Mouse (Mus musculus): ENCODE data around the gene Clec2i. TPM values are rescaled to one million over a fixed set of nuclear protein-coding genes. Genes with fewer than 3 reads are reported as not detected.
A peak's percentile ranks its signal among the peaks of the same experiment; 100 is the strongest.

Clec2i gene
- polyA plus RNA-seq, 1 experiment from 2014 or later: not detected

DNA sequence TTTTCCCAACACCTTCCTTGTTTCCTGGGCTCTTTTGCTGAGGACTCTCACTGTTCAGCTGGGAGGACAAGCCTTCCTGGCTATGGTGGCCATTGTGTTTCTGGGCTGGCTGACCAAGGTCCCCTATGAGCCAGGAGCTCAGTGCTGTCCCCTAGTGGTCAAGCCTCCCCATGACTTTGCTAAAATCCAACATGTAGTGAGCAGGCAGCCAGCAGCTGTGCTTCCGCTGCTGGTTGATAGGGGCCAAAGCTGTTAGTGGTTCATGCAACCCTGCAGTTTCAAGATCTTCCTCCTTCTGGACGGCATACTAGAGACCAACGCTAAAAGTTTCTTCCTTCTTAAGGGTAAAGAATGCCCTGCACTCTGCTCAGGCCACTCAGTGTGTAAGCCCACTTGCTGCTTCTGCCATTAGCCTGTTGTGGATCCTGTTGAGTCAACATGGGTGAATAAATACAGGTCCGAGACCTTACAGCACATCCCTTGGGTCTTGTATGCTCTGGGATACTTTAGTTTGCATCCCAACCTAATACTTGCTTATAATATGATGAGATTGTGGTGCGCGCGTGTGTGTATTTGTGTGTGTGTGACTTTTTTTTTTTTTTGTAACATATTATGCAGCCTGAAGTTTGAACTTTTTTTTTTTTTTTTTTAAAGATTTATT, 41.9 kb upstream of the Clec2i start:
- 0 out of 2 replicates have a peak overlapping the region, but pooled peaks have one; percentile 6 for H3K4me2 ChIP-seq (replicated peaks)
- WGBS: 28% methylated on average over 7 of the region's 7 CpGs
- peak overlapping the region; percentile 13; the same call in 1 of the 2 replicates for H3K27ac ChIP-seq
- no peaks in the 10 kb centered on the region for H3K9me3 ChIP-seq (replicated peaks)
- no peak overlapping the region for H3K9ac ChIP-seq
- H3K27me3 ChIP-seq: no peaks in the 10 kb centered on the region
- H3K4me1 ChIP-seq: peaks cover 10% of the 10 kb centered on the region
- no peaks in the 10 kb centered on the region for H3K36me3 ChIP-seq
- H3K4me3 ChIP-seq: no peak overlapping the region
- ATAC-seq (ENCODE audit: low FRiP score): peak; percentile 1; the same call in 1 of the 2 replicates

GRCm38 (mm10) chr6:128845998-128846542, 41.3 kb upstream of the Clec2i start:
- Histone ChIP-seq H3K4me2 (replicated peaks) (no peak overlapping the region), H3K4me3 (no peak overlapping the region), H3K27me3 (no peaks in the 10 kb centered on the region), H3K9ac (no peak overlapping the region), H3K36me3 (no peaks in the 10 kb centered on the region), H3K27ac (no peak overlapping the region), H3K4me1 (peaks cover 10% of the 10 kb centered on the region), H3K9me3 (replicated peaks) (no peaks in the 10 kb centered on the region)
- WGBS: 48% methylated on average over 9 of the region's 9 CpGs
- ATAC-seq (ENCODE audit: low FRiP score): no peak

- Histone ChIP-seq H3K4me1 (peaks cover 3% of the 10 kb centered on the region), H3K4me3 (no peak overlapping the region), H3K4me2 (replicated peaks) (no peak overlapping the region), H3K27ac (no peak overlapping the region), H3K9me3 (replicated peaks) (no peaks in the 10 kb centered on the region), H3K36me3 (no peaks in the 10 kb centered on the region), H3K27me3 (no peaks in the 10 kb centered on the region), H3K9ac (no peak overlapping the region)
- 95% methylated on average over 4 of the region's 4 CpGs for whole genome bisulfite sequencing
- no peak for ATAC-seq (ENCODE audit: low FRiP score)
Observed at GRCm38 (mm10) chr6:128847401-128847800, 40.0 kb upstream of the Clec2i start.

DNA sequence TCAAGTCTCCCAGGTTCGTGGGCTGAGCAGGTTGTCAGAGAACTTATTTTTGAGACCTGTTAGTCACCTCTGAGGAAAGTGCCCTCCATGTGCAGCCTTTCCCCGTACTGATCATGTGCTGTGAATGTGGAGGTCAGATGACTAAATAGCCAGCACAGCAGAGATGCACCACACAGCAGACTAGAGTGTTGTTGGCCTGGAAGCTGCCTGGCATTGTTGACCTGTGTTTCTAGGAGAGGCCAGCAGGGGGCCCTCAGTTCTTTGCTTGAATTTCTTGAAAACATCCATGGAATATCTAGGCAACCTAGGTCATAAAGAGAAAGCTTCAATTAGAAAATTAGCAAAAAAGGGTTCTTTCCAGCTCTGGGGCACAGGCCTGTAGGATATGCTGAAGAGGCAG, 37.5 kb upstream of the Clec2i start:
- Histone ChIP-seq H3K27ac (no peak overlapping the region), H3K9ac (no peak overlapping the region), H3K4me3 (no peak overlapping the region), H3K36me3 (no peaks in the 10 kb centered on the region), H3K4me2 (replicated peaks) (no peak overlapping the region), H3K27me3 (no peaks in the 10 kb centered on the region), H3K4me1 (no peaks in the 10 kb centered on the region), H3K9me3 (replicated peaks) (no peaks in the 10 kb centered on the region)
- no peak for ATAC-seq (ENCODE audit: low FRiP score)
- WGBS: 61% methylated on average over 2 of the region's 2 CpGs

GRCm38 (mm10) chr6:128850671-128851070, 36.7 kb upstream of the Clec2i start:
- H3K36me3 ChIP-seq: no peaks in the 10 kb centered on the region
- H3K9me3 ChIP-seq (replicated peaks): no peaks in the 10 kb centered on the region
- H3K27ac ChIP-seq: no peak overlapping the region
- no peak overlapping the region for H3K9ac ChIP-seq
- ATAC-seq (ENCODE audit: low FRiP score): no peak
- no peaks in the 10 kb centered on the region for H3K27me3 ChIP-seq
- H3K4me2 ChIP-seq (replicated peaks): no peak overlapping the region
- 83% methylated on average over 2 of the region's 2 CpGs for WGBS
- H3K4me1 ChIP-seq: no peaks in the 10 kb centered on the region
- H3K4me3 ChIP-seq: no peak overlapping the region

- no peak overlapping the region for H3K4me3 ChIP-seq
- WGBS: 92% methylated on average over 2 of the region's 2 CpGs
Observed at GRCm38 (mm10) chr6:128851151-128851550, 36.2 kb upstream of the Clec2i start.

DNA sequence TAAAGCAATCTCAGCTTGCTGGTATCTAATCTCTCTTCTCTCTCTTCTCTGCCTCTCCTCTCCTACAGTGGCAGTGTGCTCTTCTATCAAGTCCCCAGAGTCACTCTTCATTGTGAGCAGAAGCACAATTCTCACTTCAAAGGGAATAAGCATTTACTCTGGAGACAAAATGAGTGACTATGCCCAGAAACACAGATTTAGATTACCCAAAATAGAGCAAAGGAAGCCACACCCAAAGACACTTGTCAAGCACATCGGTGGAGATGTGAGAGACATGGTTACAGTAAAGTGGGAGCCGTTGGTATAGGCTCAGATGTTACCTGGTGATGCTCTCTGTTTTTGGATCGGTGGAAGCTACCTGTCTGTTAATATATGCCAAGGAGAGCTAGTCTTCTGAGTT, 34.6 kb upstream of the Clec2i start:
- ATAC-seq (ENCODE audit: low FRiP score): no peak
- Histone ChIP-seq H3K4me3 (no peak overlapping the region), H3K9ac (no peak overlapping the region), H3K4me1 (no peaks in the 10 kb centered on the region), H3K4me2 (replicated peaks) (no peak overlapping the region), H3K36me3 (no peaks in the 10 kb centered on the region), H3K27me3 (no peaks in the 10 kb centered on the region), H3K9me3 (replicated peaks) (no peaks in the 10 kb centered on the region), H3K27ac (no peak overlapping the region)
- WGBS: 89% methylated on average over 3 of the region's 3 CpGs

More at GRCm38 (mm10) chr6:128851151-128851550, 36.2 kb upstream of the Clec2i start:
- no peak for ATAC-seq (ENCODE audit: low FRiP score)
- Histone ChIP-seq H3K4me1 (no peaks in the 10 kb centered on the region), H3K27ac (no peak overlapping the region), H3K4me2 (replicated peaks) (no peak overlapping the region), H3K9ac (no peak overlapping the region), H3K27me3 (no peaks in the 10 kb centered on the region), H3K36me3 (no peaks in the 10 kb centered on the region), H3K9me3 (replicated peaks) (no peaks in the 10 kb centered on the region)

DNA sequence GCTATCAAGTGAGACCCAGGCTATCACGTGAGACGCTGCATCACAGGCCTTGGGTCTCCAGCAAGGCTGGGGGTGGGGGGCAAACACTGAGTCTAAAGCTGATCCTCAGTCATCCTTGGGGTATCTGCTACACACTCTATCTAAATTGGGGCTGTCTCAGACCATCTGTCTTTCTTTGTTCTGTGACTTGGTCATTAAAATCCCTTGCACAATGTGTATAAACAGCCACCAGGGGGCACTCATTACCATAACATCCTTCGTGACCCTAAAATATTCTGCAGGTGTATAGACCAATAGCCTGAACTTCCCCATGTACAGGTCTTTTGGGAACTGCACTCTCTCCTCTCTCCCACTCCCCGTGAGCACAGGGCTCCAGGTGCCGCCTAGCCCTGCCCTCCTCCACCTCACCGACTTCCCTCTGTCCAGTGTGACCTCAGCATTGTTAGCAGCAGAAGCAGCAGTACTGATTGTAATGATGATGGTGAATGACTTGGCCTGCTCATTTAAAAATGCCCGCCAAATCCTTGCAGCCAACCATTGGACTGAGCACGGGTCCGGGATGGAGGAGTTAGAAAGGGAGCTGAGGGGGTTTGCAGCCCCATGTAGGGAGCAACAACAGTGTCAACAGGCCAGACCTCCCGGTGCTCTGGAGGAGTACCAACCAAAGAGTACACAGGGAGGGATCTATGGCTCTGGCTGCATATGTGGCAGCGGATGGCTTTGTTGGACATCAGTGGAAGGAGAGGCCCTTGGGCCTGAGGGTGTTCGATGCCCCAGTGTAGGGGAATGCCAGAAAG, 33.2 kb upstream of the Clec2i start:
- H3K4me3 ChIP-seq: no peak overlapping the region
- 0 out of 2 replicates have a peak overlapping the region, but pooled peaks have one; percentile 3 for H3K4me2 ChIP-seq (replicated peaks)
- no peak overlapping the region for H3K27ac ChIP-seq
- H3K4me1 ChIP-seq: no peaks in the 10 kb centered on the region
- no peaks in the 10 kb centered on the region for H3K27me3 ChIP-seq
- no peaks in the 10 kb centered on the region for H3K9me3 ChIP-seq (replicated peaks)
- no peaks in the 10 kb centered on the region for H3K36me3 ChIP-seq
- H3K9ac ChIP-seq: no peak overlapping the region
- ATAC-seq (ENCODE audit: low FRiP score): peak; percentile 71
- WGBS: 40% methylated on average over 12 of the region's 12 CpGs

DNA sequence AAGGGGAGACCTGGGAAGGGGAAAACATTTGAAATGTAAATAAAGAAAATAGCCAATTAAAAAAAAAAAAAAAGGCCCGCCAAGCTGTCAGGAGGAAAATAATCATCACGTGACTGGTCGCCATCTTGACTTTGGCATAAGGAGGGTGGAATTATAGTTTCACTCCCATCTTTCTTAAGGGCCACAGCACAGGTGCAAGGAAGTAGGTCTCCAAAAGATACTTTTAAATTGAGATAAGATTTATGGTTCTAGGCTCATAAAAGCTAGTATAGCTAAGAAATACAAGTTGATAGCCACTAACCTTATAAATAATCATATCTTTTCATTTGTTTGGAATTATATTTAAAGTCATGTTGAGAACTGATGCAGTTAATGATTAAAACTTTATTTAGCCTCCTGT, 32.5 kb upstream of the Clec2i start:
- Histone ChIP-seq H3K9ac (no peak overlapping the region), H3K4me2 (replicated peaks) (no peak overlapping the region), H3K27ac (no peak overlapping the region), H3K4me3 (no peak overlapping the region), H3K4me1 (no peaks in the 10 kb centered on the region), H3K36me3 (no peaks in the 10 kb centered on the region), H3K27me3 (no peaks in the 10 kb centered on the region), H3K9me3 (replicated peaks) (no peaks in the 10 kb centered on the region)
- WGBS: 85% methylated on average over 3 of the region's 3 CpGs
- no peak for ATAC-seq (ENCODE audit: low FRiP score)

GRCm38 (mm10) chr6:128855477-128855876, 31.9 kb upstream of the Clec2i start:
- no peak overlapping the region for H3K4me2 ChIP-seq (replicated peaks)
- H3K4me1 ChIP-seq: no peaks in the 10 kb centered on the region
- H3K27ac ChIP-seq: no peak overlapping the region
- no peak overlapping the region for H3K9ac ChIP-seq
- WGBS: 80% methylated on average over 1 of the region's 1 CpGs
- no peak overlapping the region for H3K4me3 ChIP-seq
- H3K9me3 ChIP-seq (replicated peaks): no peaks in the 10 kb centered on the region
- no peaks in the 10 kb centered on the region for H3K36me3 ChIP-seq
- ATAC-seq (ENCODE audit: low FRiP score): no peak
- H3K27me3 ChIP-seq: no peaks in the 10 kb centered on the region

- no peaks in the 10 kb centered on the region for H3K9me3 ChIP-seq (replicated peaks)
- no peak overlapping the region for H3K27ac ChIP-seq
- no peaks in the 10 kb centered on the region for H3K27me3 ChIP-seq
- no peaks in the 10 kb centered on the region for H3K4me1 ChIP-seq
- no peaks in the 10 kb centered on the region for H3K36me3 ChIP-seq
- H3K4me2 ChIP-seq (replicated peaks): no peak overlapping the region
- peak; percentile 49; the same call in 1 of the 2 replicates for ATAC-seq (ENCODE audit: low FRiP score)
- WGBS: 65% methylated on average over 5 of the region's 5 CpGs
- H3K9ac ChIP-seq: no peak overlapping the region
- no peak overlapping the region for H3K4me3 ChIP-seq
Observed at GRCm38 (mm10) chr6:128856250-128856649, 31.1 kb upstream of the Clec2i start.

DNA sequence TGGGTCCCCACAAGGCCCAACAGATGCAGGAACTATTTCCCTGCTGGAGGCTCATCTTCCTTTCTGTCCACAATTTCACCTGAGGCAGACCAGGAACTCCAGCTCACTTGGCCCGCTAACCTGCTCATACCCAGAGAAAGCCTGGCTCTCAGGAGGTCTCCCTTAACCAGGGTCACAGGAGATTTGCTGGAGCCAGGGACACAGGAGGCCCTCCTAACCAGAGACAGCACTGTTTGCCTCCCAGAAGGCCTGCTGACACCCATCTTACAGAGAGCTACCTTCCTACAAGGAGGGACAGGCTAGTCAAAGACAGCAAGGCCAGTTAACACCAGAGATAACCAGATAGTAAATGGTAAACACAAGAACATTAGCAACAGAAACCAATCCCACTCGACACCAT, 29.4 kb upstream of the Clec2i start:
- WGBS: 88% methylated on average over 2 of the region's 2 CpGs
- Histone ChIP-seq H3K9ac (no peak overlapping the region), H3K9me3 (replicated peaks) (no peaks in the 10 kb centered on the region), H3K36me3 (no peaks in the 10 kb centered on the region), H3K27me3 (no peaks in the 10 kb centered on the region), H3K4me1 (no peaks in the 10 kb centered on the region), H3K27ac (no peak overlapping the region), H3K4me2 (replicated peaks) (no peak overlapping the region), H3K4me3 (no peak overlapping the region)
- ATAC-seq (ENCODE audit: low FRiP score): no peak
